Mouse (Mus musculus) limb, embryonic 12.5 days (tissue): Measurements from ENCODE around the gene Calca. TPM values are rescaled to one million over a fixed set of nuclear protein-coding genes. Genes with fewer than 3 reads are reported as not detected.

ENCODE experiments used
- polyA plus RNA-seq: library from polyadenylated mRNA; unstranded; fragments of >200 nt; fragmentation: Nextera tagmentation; extraction: Ambion mirVana; gene quantifications from 2 replicates; pipeline ENCODE4 v1.2.1, GENCODE M21; 2016

The Calca gene
- polyA plus RNA-seq, 1 experiment from 2014 or later = 1.1 TPM

Other genes with a start within 250 kb of the Calca start
- 8.9 and 9.0 TPM in 2 replicates for gene Pde3b, start 221.1 kb downstream of the Calca start, polyA plus RNA-seq
- 1.4 and 1.6 TPM in 2 replicates for gene Cyp2r1, start 73.4 kb downstream of the Calca start, polyA plus RNA-seq
- not detected in 2 replicates for gene Calcb, start 82.3 kb upstream of the Calca start, polyA plus RNA-seq
- 0.93 and 1.1 TPM in 2 replicates for gene Insc, start 107.3 kb upstream of the Calca start, polyA plus RNA-seq